Mouse (Mus musculus) E14TG2a.4 (cell line): ENCODE results near the gene Ptprt.

Source experiments
- CTCF ChIP-seq: conservative IDR thresholded peaks from 2 replicates; pipeline ENCODE4 v1.5.1; 2014; ENCODE audit warnings: low read length
- POU5F1 ChIP-seq: IDR thresholded peaks from 2 replicates; pipeline ENCODE4 v1.6.1; 2014; ENCODE audit warnings: low read length, borderline replicate concordance

GRCm38 (mm10) chr2:162131607-162132304, 529.2 kb downstream of the Ptprt start:
- no peak for TF ChIP-seq CTCF
- no peak for TF ChIP-seq POU5F1
